Mouse (Mus musculus) bone marrow macrophage, adult 2 months (primary cell): ENCODE data around the gene Tubgcp2.

ENCODE experiments used
- CTCF ChIP-seq: IDR thresholded peaks from 2 replicates; pipeline ENCODE4 v1.5.1; 2012; ENCODE audit warnings: low read depth, mild to moderate bottlenecking, low read length, moderate library complexity
- POLR2A ChIP-seq: IDR thresholded peaks from 2 replicates; pipeline ENCODE4 v1.6.1; 2012; ENCODE audit warnings: mild to moderate bottlenecking, low read depth, low read length, borderline replicate concordance

DNA sequence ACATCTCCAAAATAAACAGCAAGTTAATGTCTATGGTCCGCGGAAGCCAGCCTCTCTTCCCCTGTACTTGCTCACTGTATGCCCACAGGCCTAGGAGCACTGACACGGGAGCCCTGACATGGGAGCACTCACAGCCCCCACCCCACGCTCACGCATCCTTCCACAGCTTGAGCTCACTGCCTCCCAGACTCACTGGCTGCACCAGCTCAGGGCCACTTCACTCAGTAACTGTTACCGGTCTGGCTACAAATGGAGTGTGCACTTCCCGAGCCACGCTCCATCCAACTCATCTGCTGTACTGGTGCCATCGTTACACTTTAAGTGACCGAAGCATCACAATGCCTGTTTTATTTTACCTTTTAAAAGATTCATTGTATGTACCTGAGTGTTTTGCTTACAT is 4.1 kb downstream of the Tubgcp2 start:
- TF ChIP-seq POLR2A = no peak
- no peak for TF ChIP-seq CTCF
